Mouse (Mus musculus): ENCODE data around the gene Prlr. TPM values are rescaled to one million over a fixed set of nuclear protein-coding genes. Genes with fewer than 3 reads are reported as not detected.

Gene Prlr
- polyA plus RNA-seq, 1 experiment from 2014 or later: 0.16 TPM

DNA sequence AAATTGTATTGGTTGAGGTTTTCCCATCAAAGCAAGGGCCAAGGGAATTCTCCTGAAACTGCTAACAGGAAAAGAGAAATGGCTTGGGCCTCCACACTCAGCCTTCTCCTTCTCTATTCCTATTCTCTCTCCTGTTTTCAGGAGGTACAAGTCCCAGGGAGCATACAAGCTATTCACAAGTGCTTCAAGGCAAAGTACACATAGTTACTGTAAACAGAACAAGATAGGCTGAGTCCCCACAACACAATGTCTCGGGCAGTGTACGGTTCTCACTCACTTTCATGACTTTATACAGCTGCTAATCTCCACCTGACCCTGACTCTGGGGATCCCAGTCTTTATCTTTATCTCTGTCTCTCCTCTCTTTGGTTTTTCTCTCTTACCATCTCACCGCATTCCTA lies 198.4 kb downstream of the Prlr start:
- H3K36me3 ChIP-seq: no peaks in the 10 kb centered on the region
- H3K27ac ChIP-seq: no peak overlapping the region
- no peaks in the 10 kb centered on the region for H3K27me3 ChIP-seq (ENCODE audit: low read depth, poor library complexity, severe bottlenecking)
- H3K4me3 ChIP-seq: no peak overlapping the region
- WGBS: 86% methylated on average over 3 of the region's 3 CpGs
- no peaks in the 10 kb centered on the region for H3K9me3 ChIP-seq (replicated peaks)
- no peak for DNase-seq (ENCODE audit: low spot score)
- H3K4me1 ChIP-seq: no peaks in the 10 kb centered on the region

DNA sequence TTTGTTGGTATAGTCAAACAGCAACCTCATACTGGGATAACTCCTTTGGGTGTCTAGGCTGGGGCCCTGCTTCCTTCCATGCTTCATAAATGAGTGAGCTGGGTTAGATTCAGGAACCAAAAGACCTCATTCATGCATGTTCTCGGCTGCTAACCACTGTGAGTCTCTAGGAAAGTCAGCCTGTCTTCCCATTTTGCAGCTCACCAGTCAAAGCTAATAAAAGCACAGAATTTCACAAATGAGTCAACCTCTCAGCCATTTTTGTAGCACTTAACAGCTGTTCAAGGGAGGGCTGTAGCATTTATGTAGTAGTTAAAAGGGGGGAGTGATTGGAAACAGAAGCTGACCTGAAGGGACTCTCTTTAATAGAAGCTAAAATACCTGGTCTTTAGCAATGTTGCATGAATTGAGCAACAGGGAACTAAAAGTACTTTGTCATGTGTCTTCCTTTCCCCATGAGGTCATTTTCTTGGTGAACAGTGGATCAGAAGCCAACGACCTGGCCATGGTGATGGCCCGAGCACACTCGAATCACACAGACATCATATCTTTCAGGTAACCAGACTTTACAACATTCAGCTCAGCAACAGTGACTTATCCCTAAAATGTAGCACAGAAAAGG lies 201.4 kb downstream of the Prlr start:
- DNase-seq (ENCODE audit: low spot score): no peak
- 90% methylated on average over 4 of the region's 4 CpGs for WGBS
- Histone ChIP-seq H3K4me3 (no peak overlapping the region), H3K27me3 (ENCODE audit: low read depth, poor library complexity, severe bottlenecking) (no peaks in the 10 kb centered on the region), H3K9me3 (replicated peaks) (no peaks in the 10 kb centered on the region), H3K4me1 (no peaks in the 10 kb centered on the region), H3K36me3 (no peaks in the 10 kb centered on the region), H3K27ac (no peak overlapping the region)

DNA sequence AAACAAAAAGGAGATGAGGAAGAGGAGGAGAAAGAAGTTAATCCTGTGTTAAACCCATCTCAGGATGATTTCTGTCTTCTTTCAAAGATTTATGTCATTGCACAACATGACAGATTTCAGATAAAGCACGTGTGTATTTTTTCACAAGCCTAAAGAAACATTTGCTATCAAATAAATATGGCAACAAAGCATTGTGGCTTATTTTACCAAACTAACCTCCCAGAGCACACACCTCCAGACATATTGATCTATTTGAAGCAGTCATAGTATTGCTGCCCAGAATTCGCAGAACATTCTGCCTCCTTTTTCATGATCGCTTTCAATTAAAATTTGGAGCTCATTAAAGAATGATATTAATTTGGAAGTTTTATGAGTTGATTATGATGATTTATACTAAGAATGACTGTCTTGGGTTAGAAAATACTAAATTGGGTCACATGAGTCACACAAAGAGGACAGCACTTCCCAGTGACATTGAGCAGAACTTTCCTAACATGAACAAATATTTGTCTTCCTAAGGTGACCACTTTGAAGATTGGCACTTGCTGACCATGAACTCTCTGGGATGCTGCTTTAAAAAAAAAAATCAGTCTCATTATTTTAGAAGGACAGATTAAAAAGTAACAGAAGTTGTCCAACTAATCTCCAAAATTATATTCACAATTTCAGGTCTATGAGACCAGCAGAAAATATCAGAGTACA lies 202.9 kb downstream of the Prlr start:
- 95% methylated on average over 3 of the region's 3 CpGs for WGBS
- Histone ChIP-seq H3K4me1 (no peaks in the 10 kb centered on the region), H3K27me3 (ENCODE audit: low read depth, poor library complexity, severe bottlenecking) (no peaks in the 10 kb centered on the region), H3K36me3 (no peaks in the 10 kb centered on the region), H3K27ac (no peak overlapping the region), H3K4me3 (no peak overlapping the region), H3K9me3 (replicated peaks) (no peaks in the 10 kb centered on the region)
- no peak for DNase-seq (ENCODE audit: low spot score)

DNA sequence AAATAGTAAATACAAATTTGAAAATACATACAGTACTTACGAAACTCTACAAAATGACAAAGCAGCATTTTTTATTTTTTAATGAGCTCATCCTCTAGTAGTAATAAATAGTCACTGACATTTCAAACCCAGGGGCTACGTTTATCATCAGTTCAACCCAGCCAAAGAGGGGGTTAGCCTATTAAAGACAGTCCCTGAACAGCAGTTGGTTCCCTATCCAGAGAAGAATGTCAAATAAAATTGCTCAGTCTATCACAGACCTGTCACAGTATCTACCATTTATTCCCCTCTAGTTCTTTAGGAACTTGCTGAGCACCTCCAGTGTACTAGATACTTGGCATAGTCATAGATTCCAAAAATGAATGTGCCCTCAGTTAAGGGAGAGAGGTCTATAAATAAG lies 210.2 kb downstream of the Prlr start:
- Histone ChIP-seq H3K27ac (no peak overlapping the region), H3K27me3 (ENCODE audit: low read depth, poor library complexity, severe bottlenecking) (no peaks in the 10 kb centered on the region), H3K4me1 (no peaks in the 10 kb centered on the region), H3K4me3 (no peak overlapping the region), H3K9me3 (replicated peaks) (no peaks in the 10 kb centered on the region), H3K36me3 (no peaks in the 10 kb centered on the region)
- 86% methylated on average over 2 of the region's 2 CpGs for WGBS
- DNase-seq (ENCODE audit: low spot score): no peak

Other genes starting within 250 kb of the Prlr start
- gene Gm21973, start 148.1 kb downstream of the Prlr start, polyA plus RNA-seq (2016; fragmentation: Nextera tagmentation; extraction: Ambion mirVana): not detected in 2 replicates
- gene Agxt2, start 181.3 kb downstream of the Prlr start, polyA plus RNA-seq (2016; fragmentation: Nextera tagmentation; extraction: Ambion mirVana): not detected in 2 replicates